In the genomic region with DNA sequence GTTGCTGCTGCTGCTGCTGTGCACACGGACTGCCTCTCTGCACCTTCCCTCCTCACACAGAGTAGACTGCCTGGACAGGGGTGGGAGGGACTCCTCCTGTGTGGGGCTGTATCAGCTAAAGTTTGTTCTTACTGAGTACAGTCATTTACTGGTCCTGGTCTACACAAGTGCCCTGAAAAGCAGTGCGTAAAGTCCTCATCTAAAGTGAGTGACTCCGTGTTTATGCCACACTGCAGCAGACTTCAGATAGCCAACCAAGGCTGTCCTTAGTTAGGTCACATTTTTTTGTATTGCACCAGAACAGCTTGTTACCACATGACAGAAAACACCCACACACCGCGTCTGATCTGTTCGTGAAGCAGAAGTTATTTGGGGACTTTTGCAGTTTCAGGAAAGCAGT, we compare ENCODE assay signal across 8 mouse cellular contexts. TPM values are rescaled to one million over a fixed set of nuclear protein-coding genes. Genes with fewer than 3 reads are reported as not detected.
A peak's percentile ranks its signal among the peaks of the same experiment; 100 is the strongest.
DNase-seq lines count a peak whose midpoint lies in the region; ATAC-seq and TF ChIP-seq lines count a peak whose summit lies in the region.
"Had no signal": no experiment of that assay in that cellular context is flagged by ENCODE, and none has a peak within 500 bp of the region (broad histone marks: within the 10 kb centered on the region; RNA-seq: fewer than 3 reads in every experiment).

No protein-coding gene starts in this region.

- intact Hi-C loops in left cerebral cortex, postnatal 10 days (cut with DNase I), result no loop called here

- 79% methylated on average over 6 of the region's 6 CpGs for WGBS in forebrain, embryonic 15.5 days
- WGBS in intestine, postnatal 0 days, result 77% methylated on average over 6 of the region's 6 CpGs

- peak; percentile 83 for DNase-seq in right cerebral cortex, adult 18-20 months
- no peak for DNase-seq in right cerebral cortex, postnatal 4 days
- DNase-seq in left cerebral cortex, postnatal 10 days (ENCODE audit: extremely low spot score in 1 of 2, low spot score in 2 of 2), result peak; percentile 28 to 40
- DNase-seq in skeletal muscle tissue, adult 2 months (ENCODE audit: low read depth, low spot score), result peak; percentile 34

- 0 out of 2 replicates have a peak, but pooled peaks have one; percentile 19 for ATAC-seq in erythroid progenitor cell, adult 5-6 weeks (replicated peaks; ENCODE audit: low FRiP score, poor library complexity, severe bottlenecking)
- ATAC-seq in forebrain, embryonic 15.5 days (replicated peaks), result no peak
- ATAC-seq in intestine, postnatal 0 days, result no peak

- no peaks in the 10 kb centered on the region for H3K27me3 ChIP-seq in forebrain, embryonic 15.5 days
- H3K27me3 ChIP-seq in intestine, postnatal 0 days (replicated peaks; ENCODE audit: control insufficient read depth, insufficient read depth, low read length), result no peaks in the 10 kb centered on the region
- H3K27me3 ChIP-seq: stomach, embryonic 15.5 days had no signal

- H3K4me2 ChIP-seq in forebrain, embryonic 15.5 days (replicated peaks), result no peak overlapping the region
- H3K4me2 ChIP-seq in intestine, postnatal 0 days (replicated peaks; ENCODE audit: low read depth), result no peak overlapping the region
- H3K4me2 ChIP-seq: stomach, embryonic 15.5 days had no signal

- no peaks in the 10 kb centered on the region for H3K4me1 ChIP-seq in forebrain, embryonic 15.5 days
- no peaks in the 10 kb centered on the region for H3K4me1 ChIP-seq in intestine, postnatal 0 days (replicated peaks; ENCODE audit: control insufficient read depth, insufficient read depth, low read length)
- H3K4me1 ChIP-seq: stomach, embryonic 15.5 days had no signal

- H3K9me3 ChIP-seq in forebrain, embryonic 15.5 days, result no peaks in the 10 kb centered on the region
- no peaks in the 10 kb centered on the region for H3K9me3 ChIP-seq in intestine, postnatal 0 days (ENCODE audit: control insufficient read depth)
- H3K9me3 ChIP-seq: stomach, embryonic 15.5 days had no signal

- H3K4me3 ChIP-seq in forebrain, embryonic 15.5 days, result no peak overlapping the region
- no peak overlapping the region for H3K4me3 ChIP-seq in intestine, postnatal 0 days (ENCODE audit: low read depth, low read length)
- H3K4me3 ChIP-seq: stomach, embryonic 15.5 days had no signal

- H3K27ac ChIP-seq in forebrain, embryonic 15.5 days (replicated peaks), result no peak overlapping the region
- H3K27ac ChIP-seq in intestine, postnatal 0 days (ENCODE audit: low read depth, low read length), result no peak overlapping the region
- H3K27ac ChIP-seq: stomach, embryonic 15.5 days had no signal

- no peak overlapping the region for H3K9ac ChIP-seq in forebrain, embryonic 15.5 days (replicated peaks)
- no peak overlapping the region for H3K9ac ChIP-seq in intestine, postnatal 0 days (ENCODE audit: low read depth, low read length)
- H3K9ac ChIP-seq: stomach, embryonic 15.5 days had no signal

- H3K36me3 ChIP-seq in forebrain, embryonic 15.5 days, result peaks cover 9% of the 10 kb centered on the region; the same call in 1 of the 2 replicates
- H3K36me3 ChIP-seq in intestine, postnatal 0 days (ENCODE audit: control insufficient read depth, insufficient read depth), result peaks cover 34% of the 10 kb centered on the region

- no peak for TF ChIP-seq CTCF in intestine, postnatal 0 days (IDR thresholded peaks at IDR 0.05; ENCODE audit: low read depth)

RNA-seq across cellular contexts. Expression of gene Plekha1, which starts 27.4 kb away (rescaled TPM):
- 2.9 TPM in 2 replicates for total RNA-seq in erythroid progenitor cell, adult 5-6 weeks (2015; ENCODE audit: low replicate concordance)
- total RNA-seq in erythroid progenitor cell, adult 5-6 weeks (2017; ENCODE audit: low replicate concordance), result 1.9 and 3.4 TPM in 2 replicates
- total RNA-seq in left cerebral cortex, postnatal 10 days (2021), result 10 to 100 TPM; 92.4 to 92.7 TPM
- polyA plus RNA-seq in forebrain, embryonic 15.5 days (2015; fragmentation: Nextera tagmentation; extraction: Ambion mirVana), result 50.0 and 53.2 TPM in 2 replicates
- 29.6 and 30.2 TPM in 2 replicates for polyA plus RNA-seq in intestine, postnatal 0 days (2015; fragmentation: Nextera tagmentation; extraction: Ambion mirVana)

RNA-seq across cellular contexts. Expression of gene Htra1, which starts 42.9 kb away (rescaled TPM):
- total RNA-seq in erythroid progenitor cell, adult 5-6 weeks (2015; ENCODE audit: low replicate concordance), result not detected in 2 replicates
- total RNA-seq in erythroid progenitor cell, adult 5-6 weeks (2017; ENCODE audit: low replicate concordance), result not detected in 2 replicates
- 100 to 1,000 TPM; 139 to 187 TPM for total RNA-seq in left cerebral cortex, postnatal 10 days (2021)
- polyA plus RNA-seq in forebrain, embryonic 15.5 days (2015; fragmentation: Nextera tagmentation; extraction: Ambion mirVana), result 23.6 and 23.8 TPM in 2 replicates
- 15.5 and 17.6 TPM in 2 replicates for polyA plus RNA-seq in intestine, postnatal 0 days (2015; fragmentation: Nextera tagmentation; extraction: Ambion mirVana)

Comparison
In these comparisons a context has a peak if more than half of its experiments do, and no peak if none do; other contexts are left out.
1. RNA of gene Plekha1, which starts 27.4 kb away (total RNA-seq): 92.4 to 92.7 TPM in left cerebral cortex, postnatal 10 days; 1.9 to 3.4 TPM in erythroid progenitor cell, adult 5-6 weeks; every median in the first group is over 10 times any median in the second.
2. RNA of gene Htra1, which starts 42.9 kb away (total RNA-seq): 139 to 187 TPM in left cerebral cortex, postnatal 10 days; not detected in erythroid progenitor cell, adult 5-6 weeks; every median in the first group is over 100 times any median in the second.